Mouse (Mus musculus) lung, postnatal 36 days (tissue): ENCODE data around the gene Wdr17.

Source experiments
- DNase-seq: peaks from one replicate; pipeline ENCODE4 v3.0.0; 2022; ENCODE audit warnings: mixed read lengths

Gene Wdr17

DNA sequence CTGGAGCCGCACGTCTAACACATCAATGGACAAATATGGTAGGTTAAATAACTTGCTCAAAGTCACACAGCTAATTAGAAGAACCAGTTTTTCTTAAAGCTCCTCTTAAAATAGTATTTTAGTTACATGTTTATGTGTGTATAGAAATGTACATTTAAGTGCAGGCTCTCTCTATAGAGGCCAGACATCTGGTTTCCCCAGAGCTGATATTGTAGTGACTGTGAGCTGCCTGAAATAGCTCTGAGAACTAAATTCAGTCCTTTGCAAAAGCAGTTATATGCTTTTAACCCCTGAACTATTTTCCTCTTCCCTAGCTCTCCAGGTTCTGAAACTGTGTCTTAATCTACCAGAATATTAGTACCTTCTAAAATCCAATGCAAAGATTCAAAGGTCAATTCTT lies 289.6 kb downstream of the Wdr17 start:
- DNase-seq, result no peak

DNA sequence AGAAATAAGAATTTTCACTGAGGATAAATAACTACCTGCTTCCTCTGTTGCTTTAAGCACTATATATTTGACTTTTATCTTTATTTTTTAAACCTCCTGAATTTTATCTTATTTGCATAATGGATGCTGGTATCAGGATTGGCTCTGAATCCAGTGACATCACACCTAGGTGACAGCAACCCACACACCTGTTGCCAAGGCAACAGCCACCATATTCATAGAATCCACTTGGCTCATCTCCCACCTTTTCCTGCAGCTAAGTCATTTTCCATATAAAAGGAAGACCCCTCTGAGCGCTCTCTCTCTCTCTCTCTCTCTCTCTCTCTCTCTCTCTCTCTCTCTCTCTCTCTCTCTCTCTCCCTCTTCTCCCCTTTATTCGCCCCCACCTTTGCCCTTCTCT lies 290.0 kb downstream of the Wdr17 start:
- no peak for DNase-seq

DNA sequence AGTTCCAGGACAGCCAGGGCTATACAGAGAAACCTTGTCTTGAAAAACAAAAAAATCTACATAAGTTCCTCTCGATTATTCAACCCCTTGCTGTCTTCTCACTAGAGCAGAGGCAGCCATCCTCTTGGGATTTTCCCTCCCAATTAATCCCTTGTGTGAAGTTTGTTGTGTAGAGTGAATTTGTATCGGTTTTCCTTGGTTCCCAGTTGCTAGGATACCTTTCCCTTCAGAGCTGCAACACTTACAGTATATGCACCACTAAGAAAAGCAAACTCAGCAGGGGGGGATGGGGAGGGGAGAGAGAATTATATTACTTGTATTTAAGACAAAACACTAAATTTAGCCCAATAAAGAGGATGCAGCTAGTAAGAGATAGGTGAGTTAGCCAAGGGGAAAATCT lies 290.9 kb downstream of the Wdr17 start:
- no peak for DNase-seq

DNA sequence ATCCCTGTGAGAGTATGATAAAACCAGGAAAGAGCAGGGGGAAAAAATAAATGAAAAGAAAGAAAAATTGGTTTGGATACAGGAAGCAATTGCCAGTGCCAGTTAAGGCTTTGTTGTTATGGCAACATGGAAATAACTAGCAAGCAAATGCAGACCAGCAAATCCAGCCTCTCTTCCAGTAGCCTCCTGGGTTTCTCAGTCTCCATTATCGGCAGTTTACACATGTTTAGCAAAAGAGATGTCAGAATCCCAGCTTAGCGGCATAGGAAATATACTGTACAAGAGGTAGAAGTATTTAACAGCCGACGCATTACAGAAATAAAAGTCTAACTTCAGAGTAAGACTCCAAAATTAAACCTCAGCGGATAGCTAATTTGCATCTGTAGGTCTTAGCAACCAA lies 292.4 kb downstream of the Wdr17 start:
- DNase-seq, result no peak

DNA sequence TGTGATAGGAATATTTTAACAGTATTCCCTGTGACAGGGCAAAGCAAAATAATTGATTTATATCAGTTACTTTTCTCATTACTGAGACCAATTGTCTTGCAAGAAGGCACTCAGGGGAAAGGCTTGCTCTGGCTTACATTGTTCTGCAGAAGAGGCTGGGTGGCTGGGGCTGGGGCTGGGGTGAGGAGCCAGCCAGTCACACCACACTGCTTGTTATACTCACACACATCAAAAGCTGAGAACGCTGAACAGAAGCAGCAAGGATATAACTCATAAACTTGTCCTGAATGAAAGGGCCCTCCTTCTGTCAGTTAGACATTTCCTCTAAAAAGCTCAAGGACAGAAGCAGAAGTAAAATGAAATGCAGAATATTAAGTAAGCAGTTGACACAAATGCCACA lies 304.1 kb downstream of the Wdr17 start:
- no peak for DNase-seq

DNA sequence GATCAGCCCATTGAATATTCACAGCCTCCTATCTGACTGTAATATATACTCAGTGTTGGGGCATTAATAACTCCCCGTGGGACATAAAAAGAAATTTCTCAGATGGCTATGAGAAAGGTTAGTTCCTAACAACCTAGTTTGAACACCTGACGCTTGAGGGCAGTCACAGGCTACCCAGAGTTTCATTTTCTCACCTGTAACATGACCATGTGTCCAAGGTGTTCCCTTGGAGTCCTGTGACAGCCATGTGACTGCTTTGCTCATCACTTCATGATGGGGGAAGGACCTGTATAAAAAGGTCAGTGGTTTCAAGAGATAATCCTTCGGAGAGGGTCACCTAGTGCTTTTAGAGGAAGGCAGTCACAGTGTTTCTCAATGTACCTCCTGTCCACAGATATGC lies 305.5 kb downstream of the Wdr17 start:
- no peak for DNase-seq
